Mouse (Mus musculus) lung, embryonic 16.5 days (tissue): ENCODE measurements around the gene B4galt7. TPM values are rescaled to one million over a fixed set of nuclear protein-coding genes. Genes with fewer than 3 reads are reported as not detected.
"Not testable (repeated sequence)": the region's sequence is repeated elsewhere in the genome, so short reads cannot be mapped to it uniquely, and the experiment has no call there.

Experiments used
- ATAC-seq: fragments of 200-750 bp; cut with Nextera tagmentation; 2 replicates; pipeline ENCODE4 v1.8.0; 2017; ENCODE audit warnings: low read depth, mild to moderate bottlenecking, moderate library complexity
- H3K27ac ChIP-seq: fragments of 300-500 bp; sonication (generic); 2 replicates; pipeline ENCODE4 v1.5.1; 2014; ENCODE audit warnings: mild to moderate bottlenecking, control low read depth, low read length
- H3K27me3 ChIP-seq: fragments of 300-500 bp; sonication (generic); 2 replicates; pipeline ENCODE4 v1.6.1; 2014; ENCODE audit warnings: low read depth, low read length, mixed read lengths; ENCODE audit not compliant: control insufficient read depth, insufficient read depth
- H3K36me3 ChIP-seq: fragments of 300-500 bp; sonication (generic); 2 replicates; pipeline ENCODE4 v1.6.1; 2014; ENCODE audit warnings: low read length; ENCODE audit not compliant: control insufficient read depth, insufficient read depth
- H3K4me1 ChIP-seq: fragments of 300-500 bp; sonication (generic); replicated peaks from 2 replicates; pipeline ENCODE4 v1.6.1; 2014; ENCODE audit warnings: low read length, mixed read lengths; ENCODE audit not compliant: control insufficient read depth, insufficient read depth
- H3K4me2 ChIP-seq: fragments of 300-500 bp; sonication (generic); 2 replicates; pipeline ENCODE4 v1.6.1; 2014; ENCODE audit warnings: low read depth, low read length, control low read depth
- H3K4me3 ChIP-seq: fragments of 300-500 bp; sonication (generic); 2 replicates; pipeline ENCODE4 v1.5.1; 2014; ENCODE audit warnings: mild to moderate bottlenecking, low read length, control low read depth
- H3K9ac ChIP-seq: fragments of 300-500 bp; sonication (generic); 2 replicates; pipeline ENCODE4 v1.6.1; 2014; ENCODE audit warnings: low read length, control low read depth
- H3K9me3 ChIP-seq: fragments of 300-500 bp; sonication (generic); 2 replicates; pipeline ENCODE4 v1.6.1; 2016; ENCODE audit warnings: low read length; ENCODE audit not compliant: control insufficient read depth
- WGBS: fragments of 180-500 bp; shearing (Covaris S2); extraction: QIAGEN DNeasy Blood & Tissue Kit; methylation state at CpG from one replicate; pipeline ENCODE4 v1.1.7; 2014; 5-methylcytosine and 5-hydroxymethylcytosine counted together
- polyA plus RNA-seq: library from polyadenylated mRNA; unstranded; fragments of >200 nt; fragmentation: Nextera tagmentation; extraction: Ambion mirVana; gene quantifications from 2 replicates; pipeline ENCODE4 v1.2.1, GENCODE M21; 2015

Gene B4galt7
- polyA plus RNA-seq, 1 experiment from 2014 or later: 22.8 TPM

DNA sequence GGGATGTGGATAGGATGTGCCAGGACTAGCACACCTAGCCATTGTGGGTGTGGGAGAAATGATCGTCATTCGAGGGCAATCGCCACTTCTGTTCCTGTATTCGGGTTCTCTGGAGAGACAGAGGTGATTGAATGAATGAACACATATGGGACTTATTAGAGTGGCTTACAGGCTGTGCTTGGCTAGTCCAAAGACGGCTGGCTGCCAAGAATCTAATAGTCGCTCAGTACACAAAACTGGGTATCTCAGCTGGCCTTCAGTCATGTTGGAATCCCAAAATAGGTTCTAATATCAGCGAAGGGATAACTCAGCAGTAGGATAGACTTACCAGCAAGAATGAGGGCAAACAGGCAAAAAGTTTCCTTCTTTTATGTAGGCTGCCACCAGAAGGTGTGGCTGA lies 12.3 kb downstream of the B4galt7 start:
- no peak overlapping the region for H3K27ac ChIP-seq
- peaks cover 12% of the 10 kb centered on the region for H3K36me3 ChIP-seq
- no peak overlapping the region for H3K4me3 ChIP-seq
- H3K9ac ChIP-seq: no peak overlapping the region
- H3K9me3 ChIP-seq: no peaks in the 10 kb centered on the region
- ATAC-seq: no peak
- H3K4me2 ChIP-seq: no peak overlapping the region
- 83% methylated on average over 7 of the region's 7 CpGs for WGBS
- no peaks in the 10 kb centered on the region for H3K27me3 ChIP-seq
- H3K4me1 ChIP-seq: no peaks in the 10 kb centered on the region

DNA sequence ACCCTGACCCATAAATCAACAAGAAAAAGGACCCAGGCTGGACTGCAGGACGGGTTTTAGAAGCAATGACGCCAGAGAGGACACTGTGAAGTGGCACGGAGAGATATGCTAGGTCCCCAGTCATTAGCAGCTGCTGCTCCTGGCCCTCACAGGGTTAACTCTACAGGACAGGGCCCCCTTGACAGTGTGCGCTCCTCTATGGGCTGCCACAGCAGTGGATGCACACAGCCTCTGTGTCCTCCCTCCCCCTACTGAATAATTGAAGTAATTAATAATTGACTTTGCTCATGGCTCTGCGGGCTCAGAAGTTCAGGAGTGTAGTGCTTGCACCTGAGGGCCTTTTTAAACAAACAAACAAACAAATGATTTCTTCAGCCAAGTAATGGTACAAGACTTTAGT lies 13.8 kb downstream of the B4galt7 start:
- Histone ChIP-seq H3K36me3 (peaks cover 11% of the 10 kb centered on the region), H3K4me2 (no peak overlapping the region), H3K27ac (no peak overlapping the region), H3K9me3 (no peaks in the 10 kb centered on the region), H3K4me1 (no peaks in the 10 kb centered on the region), H3K9ac (no peak overlapping the region), H3K27me3 (no peaks in the 10 kb centered on the region), H3K4me3 (no peak overlapping the region)
- no peak for ATAC-seq
- WGBS: 35% methylated on average over 5 of the region's 5 CpGs

DNA sequence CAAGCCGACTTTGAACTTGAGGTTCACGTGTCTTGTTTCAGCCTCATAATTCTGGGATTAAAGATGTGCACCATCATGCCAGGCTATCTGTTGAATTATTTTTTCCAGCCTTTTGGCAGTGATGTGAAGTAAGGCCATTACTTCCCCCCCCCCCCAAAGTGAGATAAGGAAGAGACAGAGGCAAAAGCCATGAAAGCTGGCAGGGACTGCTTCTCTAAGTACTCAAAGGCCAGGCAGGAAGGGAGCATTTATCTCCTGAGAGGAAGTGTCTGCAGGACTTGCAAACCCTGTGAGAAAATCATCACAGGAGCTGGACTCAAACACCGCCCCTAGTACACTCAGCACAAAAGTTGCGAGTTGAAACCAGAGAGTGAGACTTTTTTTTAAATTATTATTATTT lies 19.6 kb downstream of the B4galt7 start:
- no peak overlapping the region for H3K4me3 ChIP-seq
- H3K4me2 ChIP-seq: no peak overlapping the region
- no peaks in the 10 kb centered on the region for H3K9me3 ChIP-seq
- ATAC-seq: no peak
- no peak overlapping the region for H3K9ac ChIP-seq
- 83% methylated on average over 4 of the region's 4 CpGs for WGBS
- peaks cover 6% of the 10 kb centered on the region for H3K4me1 ChIP-seq
- no peaks in the 10 kb centered on the region for H3K36me3 ChIP-seq
- no peaks in the 10 kb centered on the region for H3K27me3 ChIP-seq
- no peak overlapping the region for H3K27ac ChIP-seq

DNA sequence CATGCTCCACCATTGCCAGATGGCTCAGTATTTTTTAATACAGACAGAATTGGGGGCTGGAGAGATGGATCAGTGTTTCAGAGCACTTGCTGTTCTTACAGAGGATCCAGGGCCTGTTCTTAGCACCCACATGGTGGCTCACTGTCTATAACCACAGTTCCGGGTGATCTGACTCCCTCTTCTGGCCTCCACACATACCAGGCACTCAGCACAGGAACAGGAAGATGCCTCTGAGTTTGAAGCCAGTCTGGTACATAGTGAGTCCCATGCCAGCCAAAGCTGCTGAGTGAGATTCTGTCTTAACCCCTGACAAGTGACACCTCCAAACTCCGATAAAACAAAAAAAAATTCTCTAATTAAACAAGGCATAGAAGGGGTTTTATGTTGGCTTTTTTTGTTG lies 20.6 kb downstream of the B4galt7 start:
- Histone ChIP-seq H3K4me2 (no peak overlapping the region), H3K36me3 (no peaks in the 10 kb centered on the region), H3K9ac (no peak overlapping the region), H3K9me3 (no peaks in the 10 kb centered on the region), H3K4me3 (no peak overlapping the region), H3K27me3 (no peaks in the 10 kb centered on the region), H3K4me1 (peaks cover 6% of the 10 kb centered on the region), H3K27ac (no peak overlapping the region)
- ATAC-seq: no peak
- WGBS: 70% methylated on average over 2 of the region's 2 CpGs

DNA sequence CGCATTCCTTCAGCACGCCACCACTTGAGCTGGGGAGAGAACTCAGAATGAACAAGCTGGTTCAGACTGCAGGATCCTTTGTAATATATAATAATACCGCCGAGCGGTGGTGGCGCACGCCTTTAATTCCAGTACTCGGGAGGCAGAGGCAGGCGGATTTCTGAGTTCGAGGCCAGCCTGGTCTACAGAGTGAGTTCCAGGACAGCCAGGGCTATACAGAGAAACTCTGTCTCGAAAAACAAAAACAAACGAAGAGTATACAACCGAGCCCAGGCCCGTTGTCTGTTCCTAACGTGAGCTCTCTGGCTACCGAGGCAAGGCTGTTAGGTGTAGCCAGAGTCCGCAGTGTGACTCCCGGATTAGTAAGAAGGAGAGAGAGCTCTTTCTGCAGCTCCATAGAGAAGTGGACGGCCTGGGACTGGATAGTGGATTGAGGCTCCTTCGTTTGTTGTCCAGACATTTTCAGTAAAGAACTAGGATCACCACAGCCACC lies 22.5 kb downstream of the B4galt7 start:
- not testable (repeated sequence) for H3K4me1 ChIP-seq, ATAC-seq
- WGBS: 16% methylated on average over 20 of the region's 20 CpGs

DNA sequence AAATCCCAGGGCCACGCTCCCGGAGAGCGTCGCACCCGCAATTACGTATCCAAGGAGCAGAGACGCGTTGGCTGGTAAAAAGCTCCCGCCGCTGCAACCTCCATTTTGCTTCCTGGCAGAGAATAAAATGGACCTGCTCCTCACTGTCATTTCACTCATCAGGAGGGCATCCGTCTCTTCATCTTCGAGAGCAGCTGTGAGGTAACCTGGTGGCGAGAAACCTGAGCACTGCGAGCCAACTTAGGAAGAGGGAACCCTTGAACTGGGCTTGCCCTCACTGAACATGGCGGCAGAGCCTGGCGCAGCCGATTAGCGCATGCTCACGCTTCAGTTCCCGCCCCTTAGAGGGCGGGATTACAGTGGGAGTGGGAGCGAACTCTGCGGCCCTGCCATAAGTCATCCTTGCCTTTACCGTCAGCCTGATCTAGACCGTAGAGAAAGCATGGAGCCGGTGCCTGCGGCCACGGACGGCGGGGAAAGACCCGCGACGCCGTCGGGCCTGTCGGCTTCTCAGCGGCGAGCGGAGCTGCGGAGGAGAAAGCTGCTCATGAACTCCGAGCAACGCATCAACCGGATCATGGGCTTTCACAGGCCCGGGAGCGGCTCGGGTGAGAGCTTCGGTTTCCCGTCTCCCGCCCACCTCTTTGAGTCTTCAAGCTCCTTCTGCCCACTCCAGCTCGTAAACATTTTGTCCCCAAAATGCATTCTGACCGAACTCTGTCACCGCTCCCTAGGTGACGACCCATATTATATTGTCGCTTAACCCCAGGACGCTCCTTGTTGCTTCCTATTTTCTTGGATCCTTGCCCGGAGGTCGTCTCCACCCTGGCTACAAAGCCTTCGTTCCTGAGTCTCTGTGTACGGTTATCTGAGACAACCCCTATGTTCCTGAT lies 23.2 kb downstream of the B4galt7 start, which contains the start of gene Caml:
Caml (plus strand) TSS at position 357 of the 893 bp plus-strand sequence.
- H3K27ac ChIP-seq: peak within 1 kb of the TSS; percentile 81
- H3K9ac ChIP-seq: peak within 1 kb of the TSS; percentile 94
- H3K4me2 ChIP-seq: peak within 1 kb of the TSS; percentile 78
- peaks cover 2% of the 10 kb centered on the region; the same call in 1 of the 2 replicates for H3K36me3 ChIP-seq
- peak within 1 kb of the TSS; percentile 94 for H3K4me3 ChIP-seq
- WGBS: 0% methylated on average over 59 of the region's 59 CpGs
- ATAC-seq: peak; percentile 99
- no peaks in the 10 kb centered on the region for H3K9me3 ChIP-seq
- peaks cover 6% of the 10 kb centered on the region for H3K4me1 ChIP-seq
- no peaks in the 10 kb centered on the region for H3K27me3 ChIP-seq

More for the DNA sequence above, 22.5 kb downstream of the B4galt7 start:
- not testable (repeated sequence) for H3K36me3 ChIP-seq, H3K27me3 ChIP-seq, H3K27ac ChIP-seq, H3K9me3 ChIP-seq
- Histone ChIP-seq H3K9ac (peak overlapping the region; percentile 94), H3K4me2 (peak overlapping the region; percentile 78), H3K4me3 (peak overlapping the region; percentile 94)

DNA sequence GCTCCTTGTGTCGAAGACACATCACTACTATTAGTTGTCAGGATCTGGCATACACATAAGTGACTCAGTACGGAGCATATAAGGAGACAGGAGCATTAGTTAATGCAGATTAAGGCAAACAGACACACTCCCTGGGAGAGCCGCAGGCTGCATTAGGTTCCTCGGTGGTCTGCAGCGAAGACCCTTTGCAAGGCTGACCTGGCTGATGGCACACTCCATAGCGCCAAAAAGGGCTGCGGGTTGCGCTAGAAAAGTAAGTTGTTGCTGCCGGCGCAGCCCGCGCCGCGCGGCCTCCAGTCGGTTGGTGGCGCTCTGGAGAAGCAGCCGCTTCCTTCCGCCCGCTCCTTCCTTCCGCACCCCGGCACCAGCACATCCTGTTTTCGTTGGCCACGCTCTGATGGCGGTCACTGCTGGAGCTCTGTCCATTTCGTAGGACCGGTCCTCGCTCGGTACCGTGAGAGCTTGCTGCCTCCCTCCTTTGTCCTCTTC lies 35.0 kb downstream of the B4galt7 start, which contains the start of gene Ddx46:
Ddx46 (plus strand) TSS at position 389 of the 489 bp plus-strand sequence.
- Histone ChIP-seq H3K9ac (peak within 1 kb of the TSS; percentile 95), H3K4me1 (peaks cover 13% of the 10 kb centered on the region), H3K27me3 (no peaks in the 10 kb centered on the region), H3K27ac (no peak within 1 kb of the TSS), H3K4me3 (peak within 1 kb of the TSS; percentile 100), H3K9me3 (no peaks in the 10 kb centered on the region), H3K4me2 (peak within 1 kb of the TSS; percentile 86), H3K36me3 (peaks cover 25% of the 10 kb centered on the region)
- 4% methylated on average over 30 of the region's 30 CpGs for WGBS
- peak; percentile 92 for ATAC-seq

DNA sequence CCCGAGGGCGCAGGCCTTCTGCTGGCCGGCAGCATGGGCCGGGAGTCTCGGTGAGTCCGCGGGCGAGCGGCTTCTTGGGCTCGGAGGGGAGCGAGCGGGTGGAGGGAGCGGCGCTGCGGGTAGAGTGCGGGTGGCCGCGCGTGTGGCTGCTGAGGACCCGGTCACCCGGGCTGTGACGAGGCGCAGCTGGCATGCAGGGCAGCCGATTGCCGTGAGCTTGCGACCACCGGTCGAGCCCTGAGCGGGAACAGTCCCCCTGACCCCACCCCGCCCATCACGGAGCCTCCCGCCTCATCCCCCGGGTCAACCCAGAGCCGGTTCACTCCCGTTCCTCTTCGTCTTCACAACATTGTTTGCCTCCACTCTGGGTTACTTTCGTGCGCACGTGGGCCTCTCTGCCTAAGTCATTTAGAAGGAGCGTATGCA lies 35.5 kb downstream of the B4galt7 start:
- peaks cover 28% of the 10 kb centered on the region for H3K36me3 ChIP-seq
- peaks cover 13% of the 10 kb centered on the region for H3K4me1 ChIP-seq
- no peaks in the 10 kb centered on the region for H3K9me3 ChIP-seq
- peak overlapping the region; percentile 86 for H3K4me2 ChIP-seq
- H3K4me3 ChIP-seq: peak overlapping the region; percentile 100
- H3K9ac ChIP-seq: peak overlapping the region; percentile 95
- WGBS: under 1% methylated on average over 38 of the region's 40 CpGs
- ATAC-seq: peak; percentile 56
- H3K27me3 ChIP-seq: no peaks in the 10 kb centered on the region
- no peak overlapping the region for H3K27ac ChIP-seq
